Mouse (Mus musculus) cortical plate, adult 2 months (tissue): ENCODE data around the gene Phf1. TPM values are rescaled to one million over a fixed set of nuclear protein-coding genes. Genes with fewer than 3 reads are reported as not detected.
"Not testable (repeated sequence)": the region's sequence is repeated elsewhere in the genome, so short reads cannot be mapped to it uniquely, and the experiment has no call there.

Source experiments
- H3K27ac ChIP-seq: fragments of 200-500 bp; 2 replicates; pipeline ENCODE4 v1.5.1; 2012; ENCODE audit warnings: low read length, control low read depth, inconsistent platforms; ENCODE audit not compliant: insufficient read depth
- H3K4me1 ChIP-seq: fragments of 200-500 bp; 2 replicates; pipeline ENCODE4 v1.6.1; 2011; ENCODE audit warnings: low read length; ENCODE audit not compliant: control insufficient read depth, insufficient read depth
- H3K4me3 ChIP-seq: fragments of 200-500 bp; 2 replicates; pipeline ENCODE4 v1.5.1; 2011; ENCODE audit warnings: mild to moderate bottlenecking, low read length, control low read depth; ENCODE audit not compliant: insufficient read depth
- CTCF ChIP-seq: fragments of 200-500 bp; IDR thresholded peaks from 2 replicates; pipeline ENCODE4 v1.5.1; 2011; ENCODE audit warnings: mild to moderate bottlenecking, control low read depth, low read length; ENCODE audit not compliant: insufficient read depth; ENCODE audit errors: extremely low read depth
- POLR2A ChIP-seq: fragments of 200-500 bp; IDR thresholded peaks from 2 replicates; pipeline ENCODE4 v1.6.1; 2011; ENCODE audit warnings: mild to moderate bottlenecking, low read length, control low read depth; ENCODE audit not compliant: insufficient read depth; ENCODE audit errors: extremely low read depth
- polyA plus RNA-seq: library from polyadenylated mRNA; depleted of rRNA; stranded (reverse); fragments of >200 nt; gene quantifications from 2 replicates; pipeline ENCODE4 v1.2.3, GENCODE M21; 2012; rRNA removed

Gene Phf1
- polyA plus RNA-seq, 1 experiment: 47.7 TPM

DNA sequence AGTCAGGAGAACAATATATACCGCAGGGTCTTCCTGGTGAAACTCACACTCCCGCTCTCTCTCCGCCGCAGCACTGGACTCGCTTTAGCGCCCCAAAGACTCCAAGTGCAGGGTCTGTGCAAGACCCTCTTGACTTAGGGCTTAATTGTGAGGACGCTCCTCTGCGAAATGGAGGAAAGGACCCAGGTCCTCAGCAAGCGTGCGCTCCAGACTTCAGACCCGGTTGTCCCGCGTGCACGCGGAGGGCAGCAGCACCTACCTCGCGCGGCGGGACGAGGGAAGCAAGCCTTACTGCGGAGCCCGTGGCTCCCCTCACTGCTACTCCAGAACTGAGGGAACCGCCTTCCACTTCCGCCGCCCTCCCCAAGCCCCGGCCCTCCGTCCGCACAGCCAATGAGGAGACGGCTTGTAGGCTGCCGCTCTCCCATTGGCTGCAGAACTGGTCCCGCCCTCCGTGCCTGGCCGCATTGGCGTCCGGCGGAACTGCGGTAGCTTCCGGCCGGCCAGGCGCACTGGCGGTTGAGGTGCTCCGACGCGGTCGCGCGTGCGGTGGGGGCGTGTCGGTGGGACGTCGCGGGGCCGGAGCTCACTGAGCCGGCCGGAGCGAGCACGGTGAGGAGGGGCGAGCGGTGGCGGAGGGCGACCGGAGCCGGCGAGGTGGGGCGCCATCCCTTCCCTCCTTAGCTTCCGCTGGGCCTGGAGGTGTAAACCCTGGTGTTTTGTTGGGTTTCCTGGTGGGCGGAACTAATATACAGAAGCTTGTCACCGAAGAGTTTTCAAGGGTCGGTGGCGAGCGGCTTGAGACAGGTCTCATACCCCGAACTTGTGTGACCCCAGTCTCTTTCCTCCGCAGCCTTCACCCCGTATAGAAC lies 40.1 kb downstream of the Phf1 start, which contains the start of gene Zbtb9:
Zbtb9 (plus strand) TSS at position 465 of the 872 bp plus-strand sequence.
- Histone ChIP-seq H3K4me3 (peak within 1 kb of the TSS; percentile 48), H3K4me1 (0 out of 2 replicates have a peak, but pooled peaks cover 4% of the 10 kb centered on the region), H3K27ac (peak within 1 kb of the TSS; percentile 7; the same call in 1 of the 2 replicates)
- TF ChIP-seq CTCF: no peak
- TF ChIP-seq POLR2A: peak; percentile 97

DNA sequence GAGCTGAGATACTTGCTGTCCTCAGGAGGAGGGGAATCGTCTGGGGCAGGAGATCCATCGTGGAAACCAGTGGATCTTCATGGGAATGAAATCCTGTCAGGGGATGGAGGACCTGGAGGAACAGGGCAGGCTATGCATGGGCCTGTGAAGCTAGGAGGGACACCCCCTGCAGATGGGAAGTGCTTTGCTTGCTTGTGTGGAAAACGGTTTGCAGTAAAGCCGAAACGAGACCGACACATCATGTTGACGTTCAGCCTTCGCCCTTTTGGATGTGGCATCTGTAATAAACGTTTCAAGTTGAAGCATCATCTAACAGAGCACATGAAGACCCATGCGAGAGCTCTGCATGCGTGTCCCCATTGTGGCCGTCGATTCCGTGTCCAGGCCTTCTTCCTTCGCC lies 41.7 kb downstream of the Phf1 start:
- Histone ChIP-seq H3K27ac (no peak overlapping the region), H3K4me3 (no peak overlapping the region), H3K4me1 (0 out of 2 replicates have a peak, but pooled peaks cover 2% of the 10 kb centered on the region)
- TF ChIP-seq CTCF: no peak
- no peak for TF ChIP-seq POLR2A

DNA sequence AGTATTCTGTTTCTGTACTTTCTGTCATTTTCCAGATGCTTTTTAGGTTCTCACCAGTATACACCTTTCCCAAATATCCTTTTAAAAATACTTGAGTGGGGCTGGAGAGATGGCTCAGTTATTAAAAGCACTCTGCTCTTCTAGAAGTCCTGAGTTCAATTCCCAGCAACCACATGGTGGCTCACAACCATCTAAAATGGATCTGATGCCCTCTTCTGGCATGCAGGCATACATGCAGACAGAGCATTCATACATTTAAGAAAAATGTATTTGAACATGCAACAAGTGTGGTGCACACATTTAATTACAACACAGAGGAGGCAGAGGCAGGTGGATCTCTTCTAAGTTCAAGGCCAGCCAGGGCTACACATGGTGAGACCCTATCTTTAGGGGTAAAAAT lies 42.6 kb downstream of the Phf1 start:
- Histone ChIP-seq H3K4me1 (peaks cover 3% of the 10 kb centered on the region; the same call in 1 of the 2 replicates), H3K27ac (no peak overlapping the region), H3K4me3 (no peak overlapping the region)
- TF ChIP-seq CTCF: 0 out of 2 replicates have a peak, but pooled peaks have one; percentile 2
- TF ChIP-seq POLR2A: no peak

DNA sequence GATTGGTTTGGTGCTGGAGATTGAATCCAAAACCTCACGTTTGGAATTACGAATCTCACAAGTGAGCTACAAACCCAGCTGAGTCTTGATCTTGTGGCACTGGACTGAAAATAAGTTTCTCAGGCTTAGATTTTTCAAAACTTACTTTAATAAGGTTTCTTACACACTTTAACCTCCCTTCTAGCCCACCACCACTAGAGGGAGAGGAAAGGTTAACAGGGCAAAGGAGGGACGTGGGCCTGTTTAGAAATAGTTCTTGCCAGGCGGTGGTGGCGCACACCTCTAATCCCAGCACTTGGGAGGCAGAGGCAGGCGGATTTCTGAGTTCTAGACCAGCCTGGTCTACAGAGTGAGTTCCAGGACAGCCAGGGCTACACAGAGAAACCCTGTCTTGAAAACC lies 44.5 kb downstream of the Phf1 start:
- H3K27ac ChIP-seq, H3K4me3 ChIP-seq, H3K4me1 ChIP-seq: not testable (repeated sequence)

DNA sequence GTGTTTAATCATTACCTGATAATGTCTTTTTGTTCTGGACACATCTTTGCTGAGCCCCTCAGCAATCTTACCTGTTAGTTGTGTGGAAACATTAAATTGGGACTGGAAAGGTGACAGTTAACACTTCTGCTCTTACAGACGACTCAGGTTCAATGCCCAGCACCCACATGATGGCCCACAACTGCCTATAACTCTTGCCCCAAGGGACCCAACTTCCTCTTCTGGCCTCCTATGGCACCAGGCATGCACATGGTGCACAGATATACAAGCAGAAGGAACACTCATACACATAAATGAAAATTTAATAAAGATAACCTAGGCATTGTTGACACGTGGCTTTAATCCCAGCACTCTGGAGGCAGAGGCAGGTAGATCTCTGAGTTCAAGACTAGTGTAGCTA lies 46.6 kb downstream of the Phf1 start:
- H3K4me3 ChIP-seq: no peak overlapping the region
- peaks cover 9% of the 10 kb centered on the region for H3K4me1 ChIP-seq
- no peak for TF ChIP-seq POLR2A
- no peak for TF ChIP-seq CTCF
- no peak overlapping the region for H3K27ac ChIP-seq

DNA sequence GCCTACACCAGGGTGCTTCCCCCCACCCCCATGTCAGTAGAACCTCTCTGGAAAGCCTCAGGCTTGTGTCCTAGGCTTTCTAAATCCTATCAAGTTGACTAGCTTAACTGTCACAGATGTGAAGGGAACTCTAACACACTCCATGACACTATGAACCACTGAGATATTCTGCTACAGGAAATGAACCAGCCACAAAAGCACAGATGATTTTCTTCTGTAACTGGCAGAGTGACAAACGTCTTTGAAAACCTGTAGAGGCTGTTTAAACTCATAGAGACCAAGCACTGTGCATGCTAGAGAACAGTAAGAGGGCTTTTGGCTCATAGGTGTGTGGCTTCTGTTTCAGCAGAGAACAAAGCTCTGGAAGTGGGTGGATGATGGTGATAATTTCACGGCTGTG lies 48.2 kb downstream of the Phf1 start:
- TF ChIP-seq CTCF: no peak
- TF ChIP-seq POLR2A: no peak
- Histone ChIP-seq H3K4me3 (no peak overlapping the region), H3K4me1 (peaks cover 7% of the 10 kb centered on the region), H3K27ac (peak overlapping the region; percentile 12; the same call in 1 of the 2 replicates)

DNA sequence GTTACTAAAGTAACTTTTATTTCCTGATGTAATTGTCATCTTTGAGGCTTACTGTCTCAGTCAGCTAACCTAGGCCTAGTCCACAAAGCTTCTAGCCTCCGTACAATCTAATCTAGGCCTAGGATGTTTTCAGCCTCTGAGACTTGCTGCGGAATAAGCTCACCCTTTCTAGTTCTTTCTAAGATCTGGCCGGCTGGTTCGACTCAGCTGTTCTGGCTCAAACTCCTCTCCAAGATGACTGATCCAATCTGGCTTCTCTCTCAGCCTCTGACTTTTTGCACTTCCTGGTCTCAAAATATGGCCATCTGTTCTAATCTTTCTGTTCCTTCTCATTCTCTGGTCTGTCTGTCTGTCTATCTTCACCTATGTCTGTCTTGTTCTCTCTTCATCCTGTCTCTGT lies 50.5 kb downstream of the Phf1 start:
- peaks cover 7% of the 10 kb centered on the region for H3K4me1 ChIP-seq
- no peak for TF ChIP-seq CTCF
- no peak for TF ChIP-seq POLR2A
- H3K27ac ChIP-seq: no peak overlapping the region
- H3K4me3 ChIP-seq: no peak overlapping the region

DNA sequence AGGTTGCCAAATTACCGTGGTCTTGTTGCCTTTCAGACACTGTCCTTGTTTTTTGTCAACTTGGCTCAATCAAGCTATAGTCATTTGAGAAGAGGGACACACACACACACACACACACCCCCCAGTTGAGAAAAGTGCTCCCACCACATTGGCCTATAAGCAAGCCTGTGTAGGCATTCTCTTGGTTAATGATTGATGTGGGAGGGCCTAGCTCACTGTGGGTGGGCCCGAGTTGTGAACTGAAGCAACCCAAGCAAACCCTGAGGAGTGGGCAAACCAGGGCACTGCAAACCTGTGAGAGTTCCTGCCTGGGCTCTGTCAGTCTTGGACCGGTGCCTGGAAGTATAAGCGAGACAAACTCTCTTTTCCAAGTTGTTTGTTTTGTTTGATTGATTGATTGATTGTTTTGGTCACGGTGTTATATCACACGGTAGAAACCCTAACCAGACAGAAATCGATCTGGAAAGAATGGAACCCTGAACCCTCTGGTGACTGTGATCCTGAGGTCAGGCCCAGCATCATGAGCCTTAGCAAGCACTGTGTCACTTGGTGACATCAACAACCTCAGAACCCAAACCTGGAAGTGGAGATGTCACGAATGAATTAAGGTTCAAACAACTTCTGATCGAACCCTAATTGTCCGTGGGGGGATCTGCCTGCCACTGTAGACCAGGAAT lies 52.8 kb downstream of the Phf1 start:
- Histone ChIP-seq H3K27ac (no peak overlapping the region), H3K4me1 (peaks cover 5% of the 10 kb centered on the region), H3K4me3 (no peak overlapping the region)
- TF ChIP-seq POLR2A (no peak), CTCF (no peak)

Other genes with a start within 250 kb of the Phf1 start
- gene Crebrf, start 217.4 kb upstream of the Phf1 start, polyA plus RNA-seq: 17.4 and 19.2 TPM in 2 replicates
- 40.3 and 42.8 TPM in 2 replicates for gene Bnip1, start 152.0 kb upstream of the Phf1 start, polyA plus RNA-seq
- gene Nkx2-5, start 88.0 kb upstream of the Phf1 start, polyA plus RNA-seq: not detected in 2 replicates
- gene Kifc5b, start 16.0 kb upstream of the Phf1 start, polyA plus RNA-seq: 3.9 TPM in 2 replicates
- 136 and 139 TPM in 2 replicates for gene Cuta, start 6.5 kb downstream of the Phf1 start, polyA plus RNA-seq
- gene Syngap1, start 8.2 kb downstream of the Phf1 start, polyA plus RNA-seq: 185 and 195 TPM in 2 replicates
- gene Zbtb9, start 40.1 kb downstream of the Phf1 start, polyA plus RNA-seq: 13.9 and 14.5 TPM in 2 replicates
- gene Bak1, start 96.0 kb downstream of the Phf1 start, polyA plus RNA-seq: 17.3 and 19.3 TPM in 2 replicates
- gene Itpr3, start 124.3 kb downstream of the Phf1 start, polyA plus RNA-seq: 2.4 and 2.6 TPM in 2 replicates
- gene Uqcc2, start 200.9 kb downstream of the Phf1 start, polyA plus RNA-seq: 438 and 459 TPM in 2 replicates
- 1.0 and 1.1 TPM in 2 replicates for gene Ip6k3, start 234.7 kb downstream of the Phf1 start, polyA plus RNA-seq